Mouse (Mus musculus): ENCODE measurements at regions not wholly inside any gene's neighbourhood (a gene's known extent, or its start where the extent isn't known, plus 50 kb on each side); places are given as distances from the start of the nearest gene placed in this dataset.
"Not testable (repeated sequence)": the region's sequence is repeated elsewhere in the genome, so short reads cannot be mapped to it uniquely, and the experiment has no call there.

DNA sequence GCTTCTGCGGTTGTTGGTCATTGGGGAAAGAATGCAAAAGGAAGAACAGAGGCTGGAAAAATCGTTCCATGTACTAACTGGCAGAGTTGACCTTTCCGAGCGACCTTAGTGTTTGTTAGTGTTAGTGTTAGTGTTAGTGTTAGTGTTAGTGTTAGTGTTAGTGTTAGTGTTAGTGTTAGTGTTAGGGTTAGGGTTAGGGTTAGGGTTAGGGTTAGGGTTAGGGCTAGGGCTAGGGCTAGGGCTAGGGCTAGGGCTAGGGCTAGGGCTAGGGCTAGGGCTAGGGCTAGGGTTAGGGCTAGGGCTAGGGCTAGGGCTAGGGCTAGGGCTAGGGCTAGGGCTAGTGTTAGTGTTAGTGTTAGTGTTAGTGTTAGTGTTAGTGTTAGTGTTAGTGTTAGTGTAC, 50.4 kb upstream of the 4931417E11Rik start:
- not testable (repeated sequence) for H3K27me3 ChIP-seq (ENCODE audit: control insufficient read depth, insufficient read depth, low read length); H3K4me2 ChIP-seq; H3K9me3 ChIP-seq (ENCODE audit: control insufficient read depth, low read length); H3K36me3 ChIP-seq (ENCODE audit: control insufficient read depth, insufficient read depth, low read length); DNase-seq (ENCODE audit: low spot score, missing footprints); H3K9ac ChIP-seq (ENCODE audit: low read length); H3K4me3 ChIP-seq (ENCODE audit: low read depth, low read length); ATAC-seq (ENCODE audit: low FRiP score); H3K4me1 ChIP-seq (ENCODE audit: control insufficient read depth, insufficient read depth, low read length); H3K27ac ChIP-seq (ENCODE audit: low read depth, low read length)
- WGBS = 92% methylated on average over 4 of the region's 4 CpGs

Measured in midbrain, embryonic 11.5 days (tissue).